Mouse (Mus musculus): ENCODE data around the gene Myt1. TPM values are rescaled to one million over a fixed set of nuclear protein-coding genes. Genes with fewer than 3 reads are reported as not detected.
"Not testable (repeated sequence)": the region's sequence is repeated elsewhere in the genome, so short reads cannot be mapped to it uniquely, and the experiment has no call there.

Gene Myt1
- polyA plus RNA-seq, 1 experiment from 2014 or later = 0.06 TPM

- Histone ChIP-seq H3K36me3 (no peaks in the 10 kb centered on the region), H3K9ac (no peak overlapping the region), H3K4me3 (no peak overlapping the region), H3K9me3 (no peaks in the 10 kb centered on the region), H3K27me3 (no peaks in the 10 kb centered on the region), H3K4me1 (no peaks in the 10 kb centered on the region), H3K4me2 (replicated peaks) (no peak overlapping the region), H3K27ac (no peak overlapping the region)
- 71% methylated on average over 6 of the region's 6 CpGs for whole genome bisulfite sequencing
- ATAC-seq (ENCODE audit: low FRiP score, low read depth) = no peak
These were observed 26.3 kb downstream of the Myt1 start for GRCm38 (mm10) chr2:181789396-181789795.

- not testable (repeated sequence) for H3K27me3 ChIP-seq; ATAC-seq (ENCODE audit: low FRiP score, low read depth); H3K4me2 ChIP-seq (replicated peaks); H3K4me1 ChIP-seq; H3K4me3 ChIP-seq; H3K9me3 ChIP-seq; H3K9ac ChIP-seq; H3K27ac ChIP-seq; H3K36me3 ChIP-seq
- WGBS = 75% methylated on average over 8 of the region's 8 CpGs
These were observed 30.1 kb downstream of the Myt1 start for GRCm38 (mm10) chr2:181793186-181793585.

GRCm38 (mm10) chr2:181795641-181796130, 32.6 kb downstream of the Myt1 start:
- WGBS = 54% methylated on average over 3 of the region's 3 CpGs
- Histone ChIP-seq H3K4me3 (no peak overlapping the region), H3K27me3 (no peaks in the 10 kb centered on the region), H3K27ac (no peak overlapping the region), H3K36me3 (no peaks in the 10 kb centered on the region), H3K9me3 (no peaks in the 10 kb centered on the region), H3K9ac (no peak overlapping the region), H3K4me2 (replicated peaks) (no peak overlapping the region), H3K4me1 (no peaks in the 10 kb centered on the region)
- no peak for ATAC-seq (ENCODE audit: low FRiP score, low read depth)

- Histone ChIP-seq H3K9me3 (no peaks in the 10 kb centered on the region), H3K27ac (no peak overlapping the region), H3K27me3 (no peaks in the 10 kb centered on the region), H3K4me1 (no peaks in the 10 kb centered on the region), H3K4me3 (no peak overlapping the region), H3K36me3 (no peaks in the 10 kb centered on the region), H3K4me2 (replicated peaks) (no peak overlapping the region), H3K9ac (no peak overlapping the region)
- 77% methylated on average over 8 of the region's 8 CpGs for WGBS
- ATAC-seq (ENCODE audit: low FRiP score, low read depth) = no peak
These were observed 34.5 kb downstream of the Myt1 start for GRCm38 (mm10) chr2:181797672-181798071.

- H3K4me1 ChIP-seq = no peaks in the 10 kb centered on the region
- WGBS = 71% methylated on average over 2 of the region's 2 CpGs
- no peak overlapping the region for H3K4me3 ChIP-seq
- no peaks in the 10 kb centered on the region for H3K36me3 ChIP-seq
- H3K27me3 ChIP-seq = no peaks in the 10 kb centered on the region
- H3K4me2 ChIP-seq (replicated peaks) = no peak overlapping the region
- ATAC-seq (ENCODE audit: low FRiP score, low read depth) = no peak
- no peak overlapping the region for H3K27ac ChIP-seq
- no peak overlapping the region for H3K9ac ChIP-seq
- H3K9me3 ChIP-seq = no peaks in the 10 kb centered on the region
These were observed 66.0 kb downstream of the Myt1 start for GRCm38 (mm10) chr2:181829032-181829650.

GRCm38 (mm10) chr2:181832745-181833144, 69.6 kb downstream of the Myt1 start:
- Histone ChIP-seq H3K4me1 (peaks cover 4% of the 10 kb centered on the region; the same call in 1 of the 2 replicates), H3K4me3 (no peak overlapping the region), H3K4me2 (replicated peaks) (no peak overlapping the region), H3K36me3 (no peaks in the 10 kb centered on the region), H3K9me3 (no peaks in the 10 kb centered on the region), H3K27me3 (no peaks in the 10 kb centered on the region), H3K27ac (no peak overlapping the region), H3K9ac (no peak overlapping the region)
- ATAC-seq (ENCODE audit: low FRiP score, low read depth) = no peak
- WGBS = 77% methylated on average over 2 of the region's 2 CpGs

- H3K27me3 ChIP-seq = no peaks in the 10 kb centered on the region
- H3K36me3 ChIP-seq = peaks cover 13% of the 10 kb centered on the region
- peaks cover 13% of the 10 kb centered on the region for H3K4me1 ChIP-seq
- ATAC-seq (ENCODE audit: low FRiP score, low read depth) = peak; percentile 100
- H3K4me3 ChIP-seq = peak within 1 kb of the TSS; percentile 75
- H3K9ac ChIP-seq = peak within 1 kb of the TSS; percentile 82
- H3K9me3 ChIP-seq = no peaks in the 10 kb centered on the region
- H3K27ac ChIP-seq = peak within 1 kb of the TSS; percentile 81
- WGBS = under 1% methylated on average over 35 of the region's 35 CpGs
- peak within 1 kb of the TSS; percentile 85 for H3K4me2 ChIP-seq (replicated peaks)
These were observed 74.5 kb downstream of the Myt1 start, which contains the start of gene Pcmtd2 for GRCm38 (mm10) chr2:181837372-181838292. Gene Pcmtd2 (plus strand): TSS chr2:181837854.

- H3K9me3 ChIP-seq = no peaks in the 10 kb centered on the region
- H3K36me3 ChIP-seq = peaks cover 14% of the 10 kb centered on the region
- ATAC-seq (ENCODE audit: low FRiP score, low read depth) = no peak
- peak overlapping the region; percentile 3; the same call in 1 of the 2 replicates for H3K27ac ChIP-seq
- peak overlapping the region; percentile 75 for H3K4me3 ChIP-seq
- 3% methylated on average over 3 of the region's 3 CpGs for WGBS
- no peaks in the 10 kb centered on the region for H3K27me3 ChIP-seq
- H3K4me1 ChIP-seq = peaks cover 13% of the 10 kb centered on the region
- peak overlapping the region; percentile 85 for H3K4me2 ChIP-seq (replicated peaks)
- peak overlapping the region; percentile 82 for H3K9ac ChIP-seq
These were observed 75.2 kb downstream of the Myt1 start for GRCm38 (mm10) chr2:181838293-181838680.

- H3K4me3 ChIP-seq = no peak overlapping the region
- no peak overlapping the region for H3K27ac ChIP-seq
- no peak overlapping the region for H3K9ac ChIP-seq
- 89% methylated on average over 5 of the region's 5 CpGs for WGBS
- peaks cover 53% of the 10 kb centered on the region for H3K36me3 ChIP-seq
- H3K4me1 ChIP-seq = no peaks in the 10 kb centered on the region
- H3K4me2 ChIP-seq (replicated peaks) = no peak overlapping the region
- H3K27me3 ChIP-seq = no peaks in the 10 kb centered on the region
- H3K9me3 ChIP-seq = no peaks in the 10 kb centered on the region
- ATAC-seq (ENCODE audit: low FRiP score, low read depth) = no peak
These were observed 82.7 kb downstream of the Myt1 start for GRCm38 (mm10) chr2:181845709-181846394.

- Histone ChIP-seq H3K9ac (peak within 1 kb of the TSS; percentile 82), H3K4me3 (peak within 1 kb of the TSS; percentile 80), H3K27me3 (no peaks in the 10 kb centered on the region), H3K27ac (peak within 1 kb of the TSS; percentile 70; the same call in 1 of the 2 replicates), H3K36me3 (peaks cover 9% of the 10 kb centered on the region), H3K4me2 (replicated peaks) (peak within 1 kb of the TSS; percentile 81), H3K9me3 (no peaks in the 10 kb centered on the region), H3K4me1 (peaks cover 17% of the 10 kb centered on the region)
- ATAC-seq (ENCODE audit: low FRiP score, low read depth) = peak; percentile 100
- under 1% methylated on average over 35 of the region's 35 CpGs for WGBS
These were observed 100.8 kb downstream of the Myt1 start, which contains the start of gene Polr3k for GRCm38 (mm10) chr2:181863791-181864535. Gene Polr3k (plus strand): TSS chr2:181864337.

GRCm38 (mm10) chr2:181864536-181864860, 101.4 kb downstream of the Myt1 start:
- Histone ChIP-seq H3K4me3 (peak overlapping the region; percentile 80), H3K27ac (peak overlapping the region; percentile 70; the same call in 1 of the 2 replicates), H3K9me3 (no peaks in the 10 kb centered on the region), H3K36me3 (peaks cover 14% of the 10 kb centered on the region), H3K27me3 (no peaks in the 10 kb centered on the region), H3K9ac (peak overlapping the region; percentile 82), H3K4me1 (peaks cover 17% of the 10 kb centered on the region), H3K4me2 (replicated peaks) (peak overlapping the region; percentile 81)
- under 1% methylated on average over 22 of the region's 22 CpGs for WGBS
- ATAC-seq (ENCODE audit: low FRiP score, low read depth) = peak; percentile 26; the same call in 1 of the 2 replicates

All from limb, embryonic 13.5 days (tissue).